Mouse (Mus musculus) thymus, adult 18-20 months (tissue): ENCODE data around the gene Fam193a.

Source experiments
- DNase-seq, 2 experiments: peaks; one replicate each; pipeline ENCODE4 v3.0.0; 2022; ENCODE audit warnings: mixed read lengths in 2 of 2

Fam193a gene

GRCm38 (mm10) chr5:34385616-34386015 lies 15.9 kb downstream of the Fam193a start:
- DNase-seq: no peak

DNA sequence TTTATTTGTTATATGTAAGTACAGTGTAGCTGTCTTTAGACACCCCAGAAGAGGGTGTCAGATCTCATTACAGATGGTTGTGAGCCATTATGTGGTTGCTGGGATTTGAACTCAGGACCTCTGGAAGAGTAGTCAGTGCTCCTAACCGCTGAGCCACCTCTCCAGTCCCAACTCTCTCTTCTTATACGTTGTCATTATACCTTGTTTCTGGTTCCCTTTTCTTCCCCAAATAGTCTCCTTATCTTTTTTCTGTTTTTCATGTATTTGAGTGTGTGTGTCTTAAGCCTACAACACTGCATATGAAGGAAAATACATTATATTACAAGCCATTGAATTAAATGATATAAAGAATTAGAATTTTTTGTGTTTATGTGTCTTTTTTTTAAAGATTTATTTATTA lies 17.0 kb downstream of the Fam193a start:
- no peak for DNase-seq

DNA sequence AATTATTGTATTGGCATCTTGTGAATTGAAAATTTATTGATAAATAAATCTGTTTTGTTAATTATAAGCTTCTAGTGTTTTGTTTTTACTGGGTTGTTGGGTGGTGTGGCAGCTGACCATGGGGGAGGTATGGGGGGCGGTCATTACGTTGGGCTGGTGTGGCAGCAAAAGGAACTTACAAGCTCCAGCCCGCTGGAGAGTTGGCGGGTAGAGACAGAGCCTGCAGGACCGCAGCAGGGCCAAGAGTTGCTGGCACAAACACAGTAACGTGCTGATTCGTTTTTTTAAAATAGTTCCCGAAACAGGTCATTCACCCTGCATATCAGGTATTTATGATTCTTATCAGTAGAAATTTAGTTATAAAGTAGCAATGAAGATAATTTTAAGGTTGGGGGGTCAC lies 23.5 kb downstream of the Fam193a start:
- no peak for DNase-seq

DNA sequence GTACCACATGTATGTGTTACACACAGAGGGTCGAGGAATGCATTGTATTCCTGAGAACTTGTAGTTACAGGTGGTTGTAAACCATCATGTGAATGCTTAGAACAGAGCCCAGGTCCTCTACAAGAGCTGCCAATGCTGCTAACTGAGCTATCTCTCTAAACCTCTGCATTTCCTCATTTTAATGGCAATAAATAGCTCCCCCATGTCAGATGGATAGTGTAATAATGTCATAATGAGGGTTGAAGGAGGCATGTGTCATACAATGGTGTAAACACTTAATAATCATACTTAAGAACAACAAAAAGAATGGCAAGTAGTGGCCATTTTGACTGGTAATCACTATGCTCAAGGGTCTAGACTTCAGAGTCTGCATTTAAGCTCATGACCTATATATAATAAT lies 25.6 kb downstream of the Fam193a start:
- no peak for DNase-seq

DNA sequence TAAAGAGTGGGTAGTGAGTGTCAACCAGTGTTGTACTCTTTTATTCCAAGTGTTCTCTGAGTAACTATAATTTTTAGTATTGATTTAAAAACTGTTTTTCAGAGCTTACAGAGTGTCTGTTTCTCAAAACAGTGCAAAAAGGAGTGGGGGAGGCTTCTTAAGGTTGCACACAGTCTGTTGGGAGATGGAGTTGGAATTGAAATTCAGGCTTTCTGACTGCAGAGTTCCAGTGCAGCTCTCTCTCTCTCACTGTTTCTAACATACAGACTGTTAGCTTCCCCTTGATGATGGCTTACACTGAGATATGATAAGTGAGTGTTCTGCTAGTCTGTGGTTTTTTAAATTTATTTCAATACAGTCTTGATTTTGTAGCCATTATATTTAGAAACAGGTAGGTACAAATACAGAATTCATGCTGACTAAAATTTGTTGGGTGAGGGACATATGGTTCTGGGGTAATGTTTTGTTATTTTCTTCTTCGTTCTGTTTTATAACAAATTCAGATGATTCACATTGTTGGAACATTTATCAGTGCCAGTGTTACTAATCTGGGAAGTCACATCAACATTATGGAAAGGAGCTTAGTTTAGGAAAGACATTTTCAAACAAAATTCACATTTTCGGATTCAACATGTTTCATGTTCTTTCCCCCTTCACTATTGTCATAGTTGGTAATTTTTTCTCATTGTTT lies 26.3 kb downstream of the Fam193a start:
- no peak for DNase-seq

DNA sequence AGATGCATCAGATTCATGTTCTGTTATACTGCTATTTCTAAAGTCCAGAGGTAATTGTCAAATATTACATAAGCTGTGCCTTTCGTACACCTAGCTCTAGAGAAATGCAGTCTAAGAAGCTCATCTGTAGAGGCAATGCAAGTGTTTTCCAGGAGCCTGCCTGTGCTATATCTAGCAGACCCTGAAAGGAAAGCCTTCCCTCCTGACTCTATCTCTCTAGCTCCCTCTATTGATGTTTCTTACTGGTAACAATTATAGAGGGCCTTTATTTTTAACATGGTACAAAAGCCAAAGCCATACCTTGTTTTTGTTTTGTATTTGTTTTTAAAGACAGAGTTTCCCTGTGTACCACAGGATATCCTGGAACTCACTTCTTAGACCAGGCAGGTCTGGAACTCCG lies 28.1 kb downstream of the Fam193a start:
- DNase-seq: no peak

GRCm38 (mm10) chr5:34398326-34398725 lies 28.6 kb downstream of the Fam193a start:
- no peak for DNase-seq

GRCm38 (mm10) chr5:34407366-34407918 lies 37.7 kb downstream of the Fam193a start:
- peak in 1 of 2 experiments; percentile 14 for DNase-seq

- DNase-seq: no peak
These were observed 39.3 kb downstream of the Fam193a start for GRCm38 (mm10) chr5:34409002-34409401.

- no peak for DNase-seq
These were observed 41.1 kb downstream of the Fam193a start for GRCm38 (mm10) chr5:34410819-34411218.

- DNase-seq: no peak
These were observed 44.2 kb downstream of the Fam193a start for GRCm38 (mm10) chr5:34413921-34414320.

- DNase-seq: no peak
These were observed 47.7 kb downstream of the Fam193a start for GRCm38 (mm10) chr5:34417251-34418008.

- DNase-seq: no peak
These were observed 49.5 kb downstream of the Fam193a start for GRCm38 (mm10) chr5:34419188-34419587.

DNA sequence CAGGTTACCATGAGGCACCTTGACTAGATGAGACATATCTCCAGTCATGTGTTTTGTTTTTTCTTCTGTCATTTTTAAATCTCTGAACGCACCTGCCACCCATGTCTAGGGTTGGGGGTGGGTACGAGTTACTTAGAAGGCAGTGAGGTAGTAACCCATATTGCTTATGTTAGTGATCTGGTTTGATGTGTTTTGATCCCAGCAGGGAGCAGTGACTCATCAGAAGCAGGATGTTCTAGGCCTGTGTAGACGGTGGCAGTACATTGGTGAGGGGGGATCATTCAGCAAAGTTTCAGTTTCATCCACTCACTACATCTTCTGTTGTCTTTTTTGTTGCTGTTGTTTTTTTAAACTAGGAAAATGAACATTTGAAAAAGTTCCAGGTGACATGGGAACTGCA lies 61.0 kb downstream of the Fam193a start:
- DNase-seq: no peak

- DNase-seq: no peak
These were observed 64.1 kb downstream of the Fam193a start for GRCm38 (mm10) chr5:34433786-34434185.

GRCm38 (mm10) chr5:34434241-34434640 lies 64.5 kb downstream of the Fam193a start:
- DNase-seq: no peak

GRCm38 (mm10) chr5:34438052-34438451 lies 68.3 kb downstream of the Fam193a start:
- no peak for DNase-seq

GRCm38 (mm10) chr5:34438659-34439058 lies 68.9 kb downstream of the Fam193a start:
- DNase-seq: no peak

- DNase-seq: no peak
These were observed 70.0 kb downstream of the Fam193a start for GRCm38 (mm10) chr5:34439768-34440167.

- no peak for DNase-seq
These were observed 72.1 kb downstream of the Fam193a start for GRCm38 (mm10) chr5:34441797-34442196.

DNA sequence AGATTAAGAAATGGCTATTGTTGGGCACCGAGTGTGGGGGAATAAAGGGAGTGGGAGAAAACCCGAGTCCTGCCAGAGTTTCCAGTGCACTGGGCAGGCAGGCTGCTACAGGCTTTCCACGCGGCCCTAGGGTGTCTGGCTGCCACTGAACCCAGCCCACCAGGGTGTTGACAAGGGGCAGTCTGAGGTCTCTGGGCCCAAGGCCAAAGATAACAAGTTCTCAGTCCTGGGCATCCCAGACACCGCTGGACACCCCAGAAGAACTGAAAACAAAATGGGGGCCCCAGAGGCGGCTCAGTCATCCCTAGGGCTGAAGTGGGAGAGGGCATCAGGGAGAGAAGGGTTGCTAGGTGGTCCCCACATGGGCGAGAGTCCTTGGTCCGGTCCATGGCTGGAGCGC lies 76.5 kb downstream of the Fam193a start:
- no peak for DNase-seq

- DNase-seq: no peak
These were observed 89.3 kb downstream of the Fam193a start for GRCm38 (mm10) chr5:34458994-34459393.

DNA sequence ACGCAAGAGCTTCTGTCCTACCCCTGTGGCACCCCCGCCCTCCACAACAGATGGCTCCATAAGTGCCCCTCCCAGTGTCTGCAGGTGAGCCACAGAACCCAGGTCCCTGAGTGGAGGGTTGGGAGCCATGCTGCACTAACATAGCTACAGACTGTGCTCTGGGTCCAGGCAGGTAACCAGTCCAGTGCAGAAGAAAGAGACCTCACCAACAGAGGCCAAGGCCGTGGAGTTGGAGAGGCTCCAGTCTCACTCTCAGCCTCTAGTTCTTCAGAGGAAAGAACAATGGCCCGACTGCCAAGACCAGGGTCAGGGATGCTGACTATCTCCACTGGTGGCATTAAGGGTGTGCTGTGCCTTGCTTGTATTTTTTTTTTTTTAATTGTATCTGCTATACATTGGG lies 91.6 kb downstream of the Fam193a start:
- DNase-seq: no peak

DNA sequence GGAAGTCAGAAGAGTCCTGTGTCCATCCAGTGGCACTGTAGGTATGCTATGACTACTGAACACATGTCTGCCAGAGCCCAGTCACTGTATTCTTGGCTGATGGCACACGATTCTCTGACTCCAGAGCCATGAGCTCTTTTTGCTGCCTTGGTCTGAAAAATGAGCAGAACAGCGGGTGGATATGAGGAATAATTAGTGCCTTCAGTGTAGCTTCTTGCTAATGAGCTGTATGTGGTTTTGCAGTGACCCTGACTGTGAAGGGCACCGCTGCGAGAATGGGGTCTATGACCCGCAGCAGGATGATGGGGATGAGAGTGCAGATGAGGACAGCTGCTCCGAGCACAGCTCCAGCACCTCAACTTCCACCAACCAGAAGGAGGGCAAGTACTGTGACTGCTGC lies 92.1 kb downstream of the Fam193a start:
- DNase-seq: no peak
